Mouse (Mus musculus): ENCODE results near the gene Lrfn4. TPM values are rescaled to one million over a fixed set of nuclear protein-coding genes. Genes with fewer than 3 reads are reported as not detected.

Gene Lrfn4
- total RNA-seq, 2 experiments from 2014 or later, result 1.3 to 2.9 TPM

DNA sequence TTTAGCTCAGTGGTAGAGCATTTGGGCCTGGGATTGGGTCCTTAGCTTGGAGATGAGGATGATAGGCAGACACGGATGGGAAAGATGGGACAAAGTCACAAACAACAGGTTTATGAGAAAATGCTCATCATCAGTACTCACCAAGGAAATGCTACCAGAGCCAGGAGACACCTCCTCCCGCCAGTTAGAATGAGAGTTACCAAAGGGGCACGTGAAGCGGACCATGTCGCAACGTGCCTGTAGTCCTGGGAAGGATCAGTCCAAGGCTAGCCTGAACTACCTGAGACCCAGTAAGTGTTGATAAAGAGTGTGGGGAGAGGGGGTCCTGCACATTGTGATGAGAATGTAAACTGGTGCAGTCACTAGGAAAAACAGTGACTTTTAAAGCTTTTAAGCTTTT, 44.7 kb downstream of the Lrfn4 start:
- ATAC-seq (replicated peaks; ENCODE audit: poor library complexity), result no peak

DNA sequence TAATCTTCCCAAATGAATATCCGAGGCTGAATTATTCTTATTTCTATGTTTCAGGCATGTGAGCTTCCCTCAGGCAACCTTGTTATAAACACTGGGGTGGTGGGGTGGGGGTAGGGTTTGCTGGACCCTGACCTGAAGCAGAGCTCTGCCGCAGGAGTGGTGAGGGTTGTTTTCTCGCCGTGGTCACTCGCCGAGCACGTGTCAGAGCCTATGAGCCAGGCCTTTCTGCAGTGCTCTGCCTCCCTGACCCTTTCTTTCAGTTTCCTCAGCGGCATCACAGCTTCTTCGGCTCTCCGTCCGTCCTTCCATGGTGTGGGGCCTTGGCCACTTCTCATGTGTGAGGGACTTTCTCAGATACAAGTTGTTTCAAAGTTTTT, 45.2 kb downstream of the Lrfn4 start:
- ATAC-seq (replicated peaks; ENCODE audit: poor library complexity), result no peak

GRCm38 (mm10) chr19:4569356-4570236, 45.9 kb downstream of the Lrfn4 start:
- no peak for ATAC-seq (replicated peaks; ENCODE audit: poor library complexity)

DNA sequence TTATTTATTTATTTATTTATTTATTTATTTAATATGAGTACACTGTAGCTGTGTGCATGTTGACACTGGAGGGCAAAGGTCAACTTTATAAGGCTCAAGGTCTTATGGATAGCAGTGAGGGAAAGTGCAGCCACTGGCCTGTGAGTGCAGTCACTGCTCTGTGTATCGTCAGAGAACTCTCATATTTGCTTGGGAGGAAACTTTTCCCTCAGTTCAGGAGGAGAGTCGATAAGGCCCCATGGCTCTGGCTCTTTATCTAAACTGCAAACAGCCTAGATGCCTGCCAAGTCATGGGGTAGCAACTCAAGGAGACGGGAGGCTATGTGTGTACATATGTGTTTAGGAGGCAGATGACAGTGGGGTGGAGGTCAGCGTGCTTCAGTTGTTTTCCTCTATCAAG, 46.6 kb downstream of the Lrfn4 start:
- ATAC-seq (replicated peaks; ENCODE audit: poor library complexity), result peak; percentile 91

GRCm38 (mm10) chr19:4567665-4568064, 47.8 kb downstream of the Lrfn4 start:
- no peak for ATAC-seq (replicated peaks; ENCODE audit: poor library complexity)

DNA sequence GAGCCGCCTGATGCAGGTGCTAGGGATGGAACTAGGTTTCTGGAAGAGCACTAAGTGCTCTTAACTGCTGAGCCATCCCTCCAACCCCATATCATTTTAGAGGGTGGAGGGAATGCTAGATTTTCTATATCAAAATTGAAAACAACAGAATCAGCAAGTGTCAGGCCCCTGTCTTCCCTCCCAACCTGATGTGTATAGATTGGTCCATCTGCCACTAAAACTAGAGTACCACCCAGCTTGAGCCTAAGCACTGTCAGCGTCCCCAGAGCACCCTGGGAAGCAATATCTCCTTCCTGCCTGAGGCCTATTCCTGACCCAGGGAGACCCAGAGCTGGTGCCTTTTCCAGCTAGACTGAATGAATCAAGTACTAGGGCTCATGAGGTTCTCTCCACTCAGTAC, 48.6 kb downstream of the Lrfn4 start:
- peak; percentile 35; the same call in 1 of the 2 replicates for ATAC-seq (replicated peaks; ENCODE audit: poor library complexity)

DNA sequence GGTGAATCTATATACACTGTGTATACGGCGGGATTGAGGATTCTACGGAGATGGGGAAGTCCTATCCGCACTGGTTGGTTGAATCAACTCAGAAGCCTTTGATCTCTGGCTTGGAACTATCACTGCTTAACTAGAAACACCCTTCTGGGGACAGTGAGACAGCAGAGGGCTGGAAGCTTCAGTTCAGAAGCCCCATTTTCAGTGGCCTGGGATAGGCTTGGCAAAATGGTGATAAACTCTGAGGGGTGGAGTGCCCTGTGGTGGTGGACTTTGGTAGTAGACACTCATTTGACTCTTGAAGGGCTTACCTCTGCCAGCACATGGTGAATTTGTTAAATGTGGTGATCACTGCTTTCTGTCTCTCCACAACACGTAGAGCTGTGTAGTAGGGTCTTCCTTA, 49.8 kb downstream of the Lrfn4 start:
- ATAC-seq (replicated peaks; ENCODE audit: poor library complexity), result no peak

Other genes with a start within 250 kb of the Lrfn4 start
- gene Kdm2a, start 217.4 kb downstream of the Lrfn4 start, total RNA-seq (2015), result 59.0 and 64.3 TPM in 2 replicates
- gene Kdm2a, start 217.4 kb downstream of the Lrfn4 start, total RNA-seq (2017), result 58.3 and 60.2 TPM in 2 replicates
- not detected in 2 replicates for gene Rhod, start 176.2 kb downstream of the Lrfn4 start, total RNA-seq (2015)
- not detected in 2 replicates for gene Rhod, start 176.2 kb downstream of the Lrfn4 start, total RNA-seq (2017)
- gene Syt12, start 138.2 kb downstream of the Lrfn4 start, total RNA-seq (2015), result not detected in 2 replicates
- not detected in 2 replicates for gene Syt12, start 138.2 kb downstream of the Lrfn4 start, total RNA-seq (2017)
- not detected in 2 replicates for gene 2010003K11Rik, start 117.1 kb downstream of the Lrfn4 start, total RNA-seq (2015)
- not detected in 2 replicates for gene 2010003K11Rik, start 117.1 kb downstream of the Lrfn4 start, total RNA-seq (2017)
- gene Pcx, start 105.2 kb downstream of the Lrfn4 start, total RNA-seq (2015), result 0.56 and 2.3 TPM in 2 replicates
- 0.98 and 2.1 TPM in 2 replicates for gene Pcx, start 105.2 kb downstream of the Lrfn4 start, total RNA-seq (2017)
- gene Rce1, start 10.0 kb upstream of the Lrfn4 start, total RNA-seq (2015), result 25.7 and 26.5 TPM in 2 replicates
- 14.0 and 24.6 TPM in 2 replicates for gene Rce1, start 10.0 kb upstream of the Lrfn4 start, total RNA-seq (2017)
- gene Gm960, start 83.0 kb upstream of the Lrfn4 start, total RNA-seq (2015), result not detected in 2 replicates
- not detected in 2 replicates for gene Gm960, start 83.0 kb upstream of the Lrfn4 start, total RNA-seq (2017)
- gene Sptbn2, start 95.5 kb upstream of the Lrfn4 start, total RNA-seq (2015), result not detected in 2 replicates
- not detected in 2 replicates for gene Sptbn2, start 95.5 kb upstream of the Lrfn4 start, total RNA-seq (2017)
- 8.5 and 12.3 TPM in 2 replicates for gene Rbm4b, start 140.8 kb upstream of the Lrfn4 start, total RNA-seq (2015)
- gene Rbm4b, start 140.8 kb upstream of the Lrfn4 start, total RNA-seq (2017), result 11.3 and 12.2 TPM in 2 replicates
- gene Rbm4, start 178.2 kb upstream of the Lrfn4 start, total RNA-seq (2015), result 34.2 and 37.0 TPM in 2 replicates
- gene Rbm4, start 178.2 kb upstream of the Lrfn4 start, total RNA-seq (2017), result 57.1 and 89.5 TPM in 2 replicates
- 23.2 and 23.5 TPM in 2 replicates for gene Gm21992, start 195.9 kb upstream of the Lrfn4 start, total RNA-seq (2015)
- 18.2 and 35.5 TPM in 2 replicates for gene Gm21992, start 195.9 kb upstream of the Lrfn4 start, total RNA-seq (2017)
- gene Rbm14, start 196.0 kb upstream of the Lrfn4 start, total RNA-seq (2015), result 42.7 and 45.9 TPM in 2 replicates
- 18.9 and 20.8 TPM in 2 replicates for gene Rbm14, start 196.0 kb upstream of the Lrfn4 start, total RNA-seq (2017)
- gene Ccs, start 223.7 kb upstream of the Lrfn4 start, total RNA-seq (2015), result 30.0 and 30.6 TPM in 2 replicates
- 31.9 and 32.3 TPM in 2 replicates for gene Ccs, start 223.7 kb upstream of the Lrfn4 start, total RNA-seq (2017)
- gene Ccdc87, start 223.7 kb upstream of the Lrfn4 start, total RNA-seq (2015), result not detected in 2 replicates
- not detected in 2 replicates for gene Ccdc87, start 223.7 kb upstream of the Lrfn4 start, total RNA-seq (2017)
- 2.0 and 6.8 TPM in 2 replicates for gene Ctsf, start 239.5 kb upstream of the Lrfn4 start, total RNA-seq (2015)
- 2.9 and 11.5 TPM in 2 replicates for gene Ctsf, start 239.5 kb upstream of the Lrfn4 start, total RNA-seq (2017)